ENCODE assay signal across 20 mouse cellular contexts in genomic region chr3:68121338-68121737, GRCm38 (mm10). TPM values are rescaled to one million over a fixed set of nuclear protein-coding genes. Genes with fewer than 3 reads are reported as not detected.
DNase-seq lines count a peak whose midpoint lies in the region; ATAC-seq and TF ChIP-seq lines count a peak whose summit lies in the region.
"Had no signal": no experiment of that assay in that cellular context is flagged by ENCODE, and none has a peak within 500 bp of the region (broad histone marks: within the 10 kb centered on the region; RNA-seq: fewer than 3 reads in every experiment).

No protein-coding gene starts in this region.

- H3K4me2 ChIP-seq in kidney, embryonic 16.5 days (replicated peaks; ENCODE audit: low read depth, low read length) = no peak overlapping the region
- no peak overlapping the region for H3K4me2 ChIP-seq in midbrain, postnatal 0 days (ENCODE audit: low read depth, low read length, poor library complexity, severe bottlenecking)
- H3K4me2 ChIP-seq: limb, embryonic 12.5 days; liver, embryonic 15.5 days; midbrain, embryonic 13.5 days had no signal

- no peak overlapping the region for H3K4me3 ChIP-seq in kidney, embryonic 16.5 days (ENCODE audit: low read length)
- H3K4me3 ChIP-seq in midbrain, postnatal 0 days (ENCODE audit: low read depth, low read length) = no peak overlapping the region
- no peak overlapping the region for H3K4me3 ChIP-seq in midbrain, embryonic 10.5 days
- H3K4me3 ChIP-seq: erythroblast, embryonic 14.5 days; gastrocnemius, adult 2 months; limb, embryonic 12.5 days; liver, embryonic 15.5 days; midbrain, embryonic 13.5 days had no signal

- H3K4me1 ChIP-seq in kidney, embryonic 16.5 days (ENCODE audit: insufficient read depth, low read length) = no peaks in the 10 kb centered on the region
- H3K4me1 ChIP-seq in midbrain, postnatal 0 days (ENCODE audit: insufficient read depth, low read length) = no peaks in the 10 kb centered on the region
- H3K4me1 ChIP-seq in midbrain, embryonic 10.5 days = no peaks in the 10 kb centered on the region
- H3K4me1 ChIP-seq: limb, embryonic 12.5 days; liver, embryonic 15.5 days; midbrain, embryonic 13.5 days had no signal

- H3K9me3 ChIP-seq in kidney, embryonic 16.5 days (ENCODE audit: low read length) = no peaks in the 10 kb centered on the region
- H3K9me3 ChIP-seq in midbrain, postnatal 0 days (ENCODE audit: low read length) = no peaks in the 10 kb centered on the region
- no peaks in the 10 kb centered on the region for H3K9me3 ChIP-seq in midbrain, embryonic 10.5 days (replicated peaks)
- H3K9me3 ChIP-seq: limb, embryonic 12.5 days; liver, embryonic 15.5 days; midbrain, embryonic 13.5 days had no signal

- 0 out of 2 replicates have a peak overlapping the region, but pooled peaks have one; percentile 24 for H3K27ac ChIP-seq in kidney, embryonic 16.5 days (ENCODE audit: low read length)
- no peak overlapping the region for H3K27ac ChIP-seq in midbrain, postnatal 0 days (ENCODE audit: low read depth, low read length)
- H3K27ac ChIP-seq in midbrain, embryonic 10.5 days (replicated peaks) = no peak overlapping the region
- H3K27ac ChIP-seq: gastrocnemius, adult 2 months; limb, embryonic 12.5 days; liver, embryonic 15.5 days; midbrain, embryonic 13.5 days; stomach, postnatal 0 days had no signal

- WGBS in kidney, embryonic 16.5 days = 62% methylated on average over 5 of the region's 5 CpGs
- WGBS in midbrain, postnatal 0 days = 66% methylated on average over 5 of the region's 5 CpGs
- WGBS in midbrain, embryonic 10.5 days = 75% methylated on average over 5 of the region's 5 CpGs

- H3K36me3 ChIP-seq in kidney, embryonic 16.5 days (ENCODE audit: insufficient read depth, low read length) = no peaks in the 10 kb centered on the region
- no peaks in the 10 kb centered on the region for H3K36me3 ChIP-seq in midbrain, postnatal 0 days (ENCODE audit: insufficient read depth, low read length)
- no peaks in the 10 kb centered on the region for H3K36me3 ChIP-seq in midbrain, embryonic 10.5 days
- H3K36me3 ChIP-seq: limb, embryonic 12.5 days; liver, embryonic 15.5 days; midbrain, embryonic 13.5 days had no signal

- no peak overlapping the region for H3K9ac ChIP-seq in kidney, embryonic 16.5 days (replicated peaks; ENCODE audit: low read length)
- no peak overlapping the region for H3K9ac ChIP-seq in midbrain, postnatal 0 days (replicated peaks; ENCODE audit: low read length, poor library complexity, severe bottlenecking)
- H3K9ac ChIP-seq: forebrain, postnatal 0 days; limb, embryonic 12.5 days; liver, embryonic 15.5 days; midbrain, embryonic 13.5 days had no signal

- no peaks in the 10 kb centered on the region for H3K27me3 ChIP-seq in kidney, embryonic 16.5 days (ENCODE audit: insufficient read depth, low read length)
- H3K27me3 ChIP-seq in midbrain, postnatal 0 days (ENCODE audit: insufficient read depth, low read length) = no peaks in the 10 kb centered on the region
- H3K27me3 ChIP-seq in midbrain, embryonic 10.5 days (ENCODE audit: low read depth, poor library complexity, severe bottlenecking) = no peaks in the 10 kb centered on the region
- H3K27me3 ChIP-seq: liver, embryonic 15.5 days; midbrain, embryonic 13.5 days had no signal

- peak; percentile 20 to 34 for DNase-seq in cerebellum, postnatal 14 days
- DNase-seq in kidney, adult 11 months = no peak
- DNase-seq in midbrain, postnatal 0 days (ENCODE audit: low spot score) = peak; percentile 62
- no peak for DNase-seq in midbrain, embryonic 10.5 days (ENCODE audit: low spot score)
- no peak for DNase-seq in c-Kit-positive CD71-positive TER-119-positive erythroid progenitor cells, embryonic 14.5 days (ENCODE audit: low spot score)
- DNase-seq: cerebellum, adult 2 months; embryo, embryonic 11 days; forebrain, postnatal 0 days; gastrocnemius, adult 2 months; lung, postnatal 4 days; right cerebral cortex, adult 18-20 months; thymus, postnatal 36 days had no signal

- ATAC-seq in cerebellum, adult (ENCODE audit: insufficient number of reproducible peaks, low FRiP score, low TSS enrichment) = no peak
- ATAC-seq in kidney, embryonic 16.5 days (ENCODE audit: low FRiP score, low TSS enrichment) = no peak
- ATAC-seq in midbrain, postnatal 0 days (ENCODE audit: low FRiP score) = no peak
- ATAC-seq: forebrain, postnatal 0 days; midbrain, embryonic 13.5 days; Patski had no signal

- TF ChIP-seq CTCF in midbrain, postnatal 0 days (IDR thresholded peaks at IDR 0.05) = no peak

RNA-seq across cellular contexts. Expression of gene Schip1, which starts 56.7 kb away (rescaled TPM):
- 48.9 and 49.7 TPM in 2 replicates for polyA plus RNA-seq in kidney, embryonic 16.5 days (2015; fragmentation: Nextera tagmentation; extraction: Ambion mirVana)
- total RNA-seq in midbrain, postnatal 0 days (2014; rRNA removed) = 105 and 108 TPM in 2 replicates
- 154 and 157 TPM in 2 replicates for polyA plus RNA-seq in midbrain, postnatal 0 days (2015; fragmentation: Nextera tagmentation; extraction: Ambion mirVana)
- polyA plus RNA-seq in midbrain, embryonic 10.5 days (2016; fragmentation: Nextera tagmentation; extraction: Ambion mirVana) = 39.7 and 65.1 TPM in 2 replicates

Comparison
In these comparisons a context has a peak if more than half of its experiments do, and no peak if none do; other contexts are left out.
1. DNase-seq: peak in cerebellum, postnatal 14 days (2 of 2) and midbrain, postnatal 0 days (single experiment); none in kidney, adult 11 months (single experiment), midbrain, embryonic 10.5 days (single experiment) and c-Kit-positive CD71-positive TER-119-positive erythroid progenitor cells, embryonic 14.5 days (single experiment).